Mouse (Mus musculus): Measurements from ENCODE around the gene Fut1.

GRCm38 (mm10) chr7:45625481-45625880 is 8.4 kb downstream of the Fut1 start:
- no peak for TF ChIP-seq CTCF (IDR thresholded peaks at IDR 0.05; ENCODE audit: extremely low read depth, insufficient read depth, low read length)
- no peak for TF ChIP-seq POLR2A (IDR thresholded peaks at IDR 0.05; ENCODE audit: extremely low read depth, insufficient read depth, low read length)
